Mouse (Mus musculus) c-Kit-negative CD71-positive TER-119-positive erythroid progenitor cells, embryonic 14.5 days (primary cell): ENCODE data around the gene Cfap97.
A peak's percentile ranks its signal among the peaks of the same experiment; 100 is the strongest.

Source experiments
- DNase-seq: peaks from one replicate; pipeline ENCODE4 v3.0.0-alpha.2; 2013; ENCODE audit warnings: low read depth, low spot score

Gene Cfap97

DNA sequence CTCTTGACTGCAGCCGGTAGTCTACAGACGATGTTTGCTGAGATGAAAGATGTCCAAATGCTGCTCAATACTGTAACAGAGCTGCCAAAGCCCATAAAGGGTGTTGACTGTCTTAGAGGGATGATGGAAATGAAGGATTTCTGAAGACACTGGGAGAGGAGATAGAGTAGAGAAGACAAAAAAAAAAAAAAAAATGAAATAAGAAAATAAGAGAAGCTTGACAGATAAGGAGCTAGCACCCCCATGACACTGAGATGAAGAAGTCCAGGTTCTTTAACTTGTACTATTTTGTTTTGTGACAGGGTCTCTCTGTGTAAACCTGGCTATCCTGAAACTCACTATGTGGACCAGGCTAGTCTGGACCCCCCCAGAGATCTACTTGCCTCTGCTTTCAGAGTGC lies 1.5 kb downstream of the Cfap97 start:
- no peak for DNase-seq

DNA sequence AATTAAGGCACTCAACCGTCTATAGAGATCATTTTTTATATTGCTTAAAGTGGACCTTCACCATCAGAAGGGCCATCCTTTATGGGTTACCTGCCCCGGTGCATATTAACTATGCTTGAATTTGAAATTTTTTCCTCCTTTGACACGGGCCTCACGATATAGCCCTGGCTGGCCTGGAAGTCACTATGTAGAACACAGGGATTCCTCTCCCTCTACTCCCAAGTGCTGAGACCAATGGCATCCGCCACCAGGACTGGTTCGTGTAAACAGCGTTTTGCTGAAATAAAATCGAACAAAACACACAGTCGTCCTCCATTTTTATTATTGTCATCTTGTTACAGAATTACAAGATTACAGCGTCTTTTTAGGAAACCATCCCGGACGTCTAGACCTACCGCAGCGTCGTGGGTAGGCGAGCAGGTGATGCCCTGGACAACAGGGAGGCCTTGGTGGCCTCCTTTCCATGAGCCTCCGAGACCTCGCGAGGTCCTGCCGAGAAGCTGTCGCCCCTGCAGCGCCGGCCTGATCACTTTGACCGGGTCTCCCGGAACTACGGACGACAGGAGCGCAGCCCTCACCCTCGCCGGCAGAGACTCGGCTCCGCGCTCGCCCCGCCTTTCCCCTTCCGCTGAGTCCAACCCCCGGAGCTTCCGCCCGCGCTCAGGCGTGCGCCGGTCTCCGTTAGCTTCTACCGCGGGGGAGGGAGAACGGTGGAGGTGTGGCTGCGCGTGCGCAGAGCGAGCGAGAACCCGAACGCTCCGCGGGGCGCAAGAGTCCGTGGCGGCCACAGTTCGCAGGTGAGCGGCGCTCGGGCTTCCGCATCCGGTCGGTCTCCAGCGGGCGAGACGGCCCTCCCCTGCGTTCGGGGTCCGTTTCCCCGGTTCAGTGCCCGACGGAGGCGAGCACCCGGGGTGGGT lies 11.6 kb downstream of the Cfap97 start:
- DNase-seq = peak; percentile 91

DNA sequence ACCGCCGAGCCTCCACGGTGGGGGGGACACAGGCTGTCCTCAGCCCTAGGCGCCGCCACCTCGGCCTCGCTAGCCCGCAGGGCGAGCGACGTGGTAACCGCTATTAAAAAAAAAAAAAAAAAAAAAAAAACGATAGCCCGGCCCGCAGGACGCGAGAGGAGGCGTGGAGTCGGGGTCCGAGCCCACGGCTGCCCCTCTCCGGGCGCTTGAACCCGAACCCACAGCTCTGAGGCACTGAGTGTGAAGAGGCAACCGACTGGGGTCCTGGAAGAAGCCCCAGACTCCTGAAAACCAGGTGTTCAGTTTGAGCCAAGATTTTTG lies 12.3 kb downstream of the Cfap97 start:
- no peak for DNase-seq

DNA sequence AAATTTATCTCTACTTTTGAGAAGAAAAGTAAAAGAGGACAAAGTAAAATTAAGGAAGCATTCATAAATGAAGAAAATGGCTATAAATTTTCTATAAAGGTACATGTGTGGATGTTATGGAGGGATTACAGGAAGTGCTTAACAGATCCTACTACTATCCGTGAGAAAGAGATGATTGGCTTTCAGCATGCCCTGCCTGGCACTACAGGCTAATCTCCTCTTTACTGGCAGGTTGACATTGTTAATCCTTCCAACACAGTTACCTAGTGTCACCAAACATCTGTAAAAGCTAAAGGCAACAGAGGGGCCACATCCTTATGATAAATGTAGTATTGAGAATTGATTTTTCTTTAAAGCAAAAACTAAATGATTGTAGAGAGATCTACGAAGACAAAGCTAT lies 22.1 kb downstream of the Cfap97 start:
- DNase-seq = no peak

DNA sequence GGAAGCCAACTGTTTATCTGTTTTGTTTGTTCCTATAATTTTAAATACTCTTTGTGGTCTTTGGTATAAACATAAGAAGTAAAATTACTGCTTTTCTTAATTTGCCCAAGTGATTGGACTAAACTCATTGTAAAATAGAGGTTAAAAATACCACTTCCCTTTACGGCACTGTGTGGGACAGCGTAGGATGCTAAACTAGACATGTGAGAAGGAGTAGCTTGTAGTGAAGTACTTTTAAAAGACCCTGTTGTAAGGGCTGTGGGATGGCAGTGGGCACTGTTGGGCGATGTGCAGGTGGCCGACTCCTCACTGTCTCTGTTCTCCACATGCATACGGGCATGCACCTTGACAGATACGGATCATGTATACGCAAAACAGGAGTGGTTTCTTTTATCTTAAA lies 28.6 kb downstream of the Cfap97 start:
- no peak for DNase-seq

DNA sequence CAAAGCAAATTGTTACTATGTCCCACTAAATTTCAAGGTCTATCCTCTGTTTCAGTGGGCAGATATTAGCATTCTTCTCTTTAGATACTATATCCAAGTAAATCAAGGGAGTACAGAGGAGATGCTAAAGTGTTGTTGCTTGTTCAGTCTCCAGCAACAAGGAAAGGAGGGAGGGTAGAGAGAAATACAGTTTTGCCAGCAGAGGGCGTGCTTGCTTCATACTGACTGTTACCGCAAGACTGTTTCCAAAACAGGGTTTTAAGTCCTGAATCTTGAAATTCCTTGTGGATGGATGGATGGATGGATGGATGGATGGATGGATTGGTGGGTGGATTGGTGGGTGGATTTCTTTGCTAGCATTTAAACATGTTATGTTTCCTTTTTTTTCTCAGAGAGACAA lies 33.8 kb downstream of the Cfap97 start:
- DNase-seq = peak; percentile 30

DNA sequence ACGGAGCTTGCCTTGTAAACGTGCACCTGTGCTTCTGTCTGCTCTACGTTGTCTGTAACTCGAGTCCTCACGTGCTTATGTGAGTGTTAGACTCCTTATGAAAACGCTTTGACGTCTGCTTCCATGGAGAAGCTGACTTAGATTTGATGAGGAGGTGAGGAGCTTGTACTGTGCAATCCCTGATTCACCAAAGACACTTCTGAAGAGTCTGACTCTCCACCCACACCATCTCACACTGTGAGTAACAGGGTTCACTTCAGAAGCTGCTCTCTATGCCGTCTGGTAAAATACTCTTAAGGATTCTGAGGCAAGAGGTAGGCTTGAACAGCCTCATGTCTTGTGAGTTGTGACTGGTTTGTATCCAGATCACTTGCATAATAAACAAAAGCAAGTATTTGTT lies 41.5 kb downstream of the Cfap97 start:
- DNase-seq = no peak

DNA sequence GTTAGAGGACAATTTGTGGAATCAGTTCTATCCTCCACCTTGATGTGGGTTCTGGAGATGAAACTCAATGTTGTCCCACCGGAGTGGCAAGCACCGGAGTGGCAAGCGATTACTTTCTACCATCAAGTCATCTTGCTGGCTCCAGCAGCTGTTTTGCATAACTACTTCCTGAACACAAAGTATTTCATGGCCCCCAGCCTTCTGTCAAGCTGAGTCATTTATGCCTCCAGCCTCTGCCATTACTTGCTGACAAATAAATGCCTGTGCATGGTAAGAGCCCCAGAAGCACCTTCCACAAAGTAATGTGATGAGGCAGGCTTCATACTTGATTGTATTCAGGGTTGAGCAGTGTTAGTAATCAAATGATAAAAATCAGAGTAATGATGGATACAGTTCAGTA lies 45.3 kb downstream of the Cfap97 start:
- no peak for DNase-seq

DNA sequence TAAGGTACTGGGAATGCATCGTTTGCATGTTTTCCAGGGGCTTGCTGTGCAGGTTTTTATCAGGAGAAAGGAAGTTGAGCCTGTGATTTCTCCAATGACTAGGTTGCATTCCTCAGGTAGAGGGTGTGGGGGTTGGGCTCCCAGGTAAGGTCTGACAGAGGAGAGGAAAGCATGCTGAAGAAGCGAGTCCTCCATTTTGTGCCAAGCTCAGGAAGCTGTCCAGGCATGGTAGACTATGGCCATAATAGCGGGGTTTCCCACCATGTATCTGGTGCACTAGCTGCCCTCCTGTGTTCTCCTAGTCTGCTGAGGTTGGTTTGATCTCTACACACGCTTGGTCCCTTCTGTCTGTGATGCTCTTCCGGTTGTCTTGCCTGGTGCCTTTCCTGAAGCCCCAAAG lies 46.1 kb downstream of the Cfap97 start:
- DNase-seq = no peak

DNA sequence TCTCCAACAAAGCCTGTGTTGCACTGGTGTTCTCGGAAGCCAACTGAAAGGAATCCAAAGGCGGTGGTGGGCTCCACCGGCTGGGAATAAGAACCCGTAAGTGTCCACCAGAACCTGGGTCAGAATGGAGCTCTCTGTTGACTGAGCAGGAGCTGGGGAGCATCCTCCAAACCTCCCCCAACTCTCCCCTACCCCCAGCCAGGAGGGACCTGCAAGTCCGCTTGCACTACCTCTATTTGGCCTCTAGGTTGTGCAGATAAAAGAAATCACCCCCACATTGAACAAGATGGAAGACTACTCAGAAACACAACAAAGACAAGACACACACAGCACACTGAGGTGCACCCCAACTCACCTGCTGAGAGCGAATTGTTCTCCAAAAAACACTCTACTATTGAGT lies 50.8 kb downstream of the Cfap97 start:
- DNase-seq = no peak

DNA sequence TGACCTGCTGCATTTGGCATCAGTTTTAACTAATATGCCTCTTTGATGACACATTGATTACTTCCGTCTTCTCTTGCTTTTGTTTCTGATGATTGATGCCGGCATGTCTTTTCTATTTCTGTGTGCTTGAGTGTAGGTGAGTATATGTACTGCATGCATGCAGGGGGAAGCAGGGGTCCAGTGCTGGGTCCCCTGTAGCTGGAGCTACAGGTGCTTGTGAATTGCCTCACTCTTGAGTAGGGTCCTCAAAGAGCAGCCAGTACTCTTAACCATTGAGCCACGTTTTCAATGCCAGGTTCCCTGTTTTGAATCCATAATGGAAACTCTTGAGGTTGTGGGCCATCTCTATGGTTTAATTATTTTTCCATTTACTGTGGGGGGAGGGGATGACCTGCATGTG lies 52.7 kb downstream of the Cfap97 start:
- DNase-seq = no peak

DNA sequence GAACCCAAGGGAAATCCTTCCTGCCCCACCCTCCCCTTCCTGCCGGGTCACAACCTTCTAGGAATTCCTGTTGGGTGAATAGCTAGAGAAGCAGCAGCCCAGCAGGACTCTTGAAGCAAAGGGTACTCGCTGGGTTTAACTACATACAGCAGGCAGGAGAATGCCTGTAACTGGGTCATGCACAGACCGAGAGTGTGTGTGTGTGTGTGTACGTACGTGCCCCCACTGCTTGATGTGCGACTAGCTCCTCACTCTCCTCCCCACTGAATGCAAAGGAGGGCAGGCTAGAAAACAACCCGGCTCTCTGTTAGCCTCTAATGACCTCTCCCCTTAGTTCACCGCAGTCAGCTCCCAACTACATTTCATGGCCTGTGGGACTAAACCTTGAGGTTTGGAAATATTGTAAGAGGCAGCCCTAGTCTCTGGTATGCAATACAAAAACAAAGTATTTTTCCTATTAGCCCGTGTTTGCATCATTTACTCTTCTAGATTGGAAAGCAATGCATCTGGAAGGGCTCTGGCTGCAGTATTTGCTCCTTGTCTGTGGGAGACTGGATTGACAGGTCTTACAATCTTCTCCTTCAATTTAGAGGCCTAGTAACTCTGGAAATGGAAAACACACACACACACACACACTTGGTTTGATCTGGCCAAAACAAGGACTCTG lies 53.5 kb downstream of the Cfap97 start:
- no peak for DNase-seq

DNA sequence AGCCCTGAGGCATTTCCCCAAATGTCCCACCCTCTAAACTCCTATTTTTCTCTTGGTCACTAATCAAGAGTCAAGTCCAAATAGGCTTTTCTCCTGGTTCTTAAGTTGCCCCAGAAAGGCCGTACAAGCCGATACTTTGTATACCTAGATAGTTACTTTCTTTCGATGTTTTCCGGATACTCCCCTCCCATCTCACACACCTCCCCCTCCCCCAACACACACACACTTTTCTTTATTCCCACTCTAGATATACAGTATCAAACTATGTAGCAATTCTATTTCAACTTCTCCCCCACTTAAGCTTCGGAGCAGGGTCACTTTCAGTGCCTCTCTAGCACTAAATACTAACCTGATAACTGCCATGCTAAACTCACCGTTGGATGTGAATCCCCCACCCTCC lies 54.5 kb downstream of the Cfap97 start:
- DNase-seq = no peak

DNA sequence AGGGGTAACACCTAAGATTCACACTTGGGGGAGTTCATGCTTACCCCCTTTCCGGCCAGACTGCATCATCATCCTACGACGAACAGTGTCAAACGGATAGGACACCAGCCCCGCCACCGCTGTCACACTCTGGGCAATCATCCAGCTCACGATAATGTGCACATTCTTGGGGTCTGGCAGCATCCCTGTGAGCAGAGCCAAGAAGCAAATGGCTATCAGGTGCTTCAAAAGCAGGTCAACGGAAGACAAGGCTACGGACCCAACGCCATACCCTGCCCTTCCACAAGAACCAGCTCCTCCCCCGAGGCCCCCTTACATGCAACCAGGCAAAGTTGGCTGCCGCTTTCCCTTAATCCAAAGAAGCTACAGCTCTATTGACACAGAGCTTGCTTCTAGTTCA lies 56.8 kb downstream of the Cfap97 start:
- DNase-seq = no peak

DNA sequence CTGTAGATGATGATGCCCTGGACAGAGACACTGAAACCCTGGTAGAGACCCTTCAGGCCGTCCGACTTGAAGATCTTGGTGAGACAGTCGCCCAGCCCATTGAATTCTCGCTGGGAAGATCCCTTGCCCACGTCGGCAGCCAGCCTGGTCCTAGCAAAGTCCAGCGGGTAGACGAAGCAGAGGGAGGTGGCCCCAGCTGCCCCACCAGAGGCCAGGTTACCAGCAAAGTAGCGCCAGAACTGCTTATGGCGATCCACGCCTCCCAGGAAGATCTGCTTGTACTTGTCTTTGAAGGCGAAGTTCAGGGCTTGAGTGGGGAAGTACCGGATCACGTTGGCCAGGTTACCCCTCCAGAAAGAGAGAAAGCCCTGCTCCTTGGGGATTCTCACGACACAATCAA lies 57.5 kb downstream of the Cfap97 start:
- no peak for DNase-seq

DNA sequence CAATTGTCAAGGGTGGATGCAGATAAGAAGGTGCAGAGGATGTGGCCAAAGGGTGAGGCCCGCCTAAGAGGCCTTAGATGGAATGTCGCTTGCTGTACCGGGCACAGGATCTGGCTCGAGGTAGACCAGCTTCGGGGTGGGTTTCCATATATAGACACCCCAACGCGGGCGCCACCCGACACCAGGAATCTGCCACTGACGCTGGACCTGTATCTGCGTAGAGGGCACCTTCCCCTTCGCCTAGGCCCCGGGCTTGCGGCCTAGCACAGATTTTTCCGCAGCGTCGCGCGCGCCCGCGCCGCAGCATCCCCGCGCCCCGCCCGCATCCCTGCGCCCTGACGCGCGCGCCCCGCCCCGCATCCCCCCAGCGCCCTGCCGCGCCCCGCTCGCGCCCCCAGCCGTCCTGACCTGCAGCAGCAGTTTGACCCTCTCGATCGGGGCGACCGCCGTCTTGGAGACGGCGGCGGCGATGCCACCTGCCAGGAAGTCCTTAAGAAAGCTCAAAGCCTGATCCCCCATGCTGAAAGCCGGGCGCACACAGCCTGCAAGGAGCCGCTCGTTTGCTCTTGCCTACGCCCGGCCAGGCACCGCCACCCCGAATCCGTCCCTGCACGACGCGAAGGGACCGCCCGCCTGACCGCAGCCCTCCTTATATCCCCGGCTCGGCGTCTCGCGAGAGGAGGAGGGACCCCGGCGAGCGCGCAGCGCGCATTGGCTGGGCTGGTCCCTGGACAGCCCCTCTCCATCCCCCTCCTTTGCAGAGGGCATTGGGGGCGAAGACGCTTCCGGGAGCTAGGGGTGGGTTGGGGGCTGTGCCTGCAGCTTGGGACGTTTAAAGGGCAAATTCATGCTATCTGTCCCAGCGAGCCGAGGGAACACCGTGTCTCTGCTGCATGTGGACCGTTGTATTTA lies 59.1 kb downstream of the Cfap97 start, which contains the start of gene Slc25a4:
TSS of gene Slc25a4 (minus strand) at position 881 of the 912 bp plus-strand sequence.
- no peak for DNase-seq

DNA sequence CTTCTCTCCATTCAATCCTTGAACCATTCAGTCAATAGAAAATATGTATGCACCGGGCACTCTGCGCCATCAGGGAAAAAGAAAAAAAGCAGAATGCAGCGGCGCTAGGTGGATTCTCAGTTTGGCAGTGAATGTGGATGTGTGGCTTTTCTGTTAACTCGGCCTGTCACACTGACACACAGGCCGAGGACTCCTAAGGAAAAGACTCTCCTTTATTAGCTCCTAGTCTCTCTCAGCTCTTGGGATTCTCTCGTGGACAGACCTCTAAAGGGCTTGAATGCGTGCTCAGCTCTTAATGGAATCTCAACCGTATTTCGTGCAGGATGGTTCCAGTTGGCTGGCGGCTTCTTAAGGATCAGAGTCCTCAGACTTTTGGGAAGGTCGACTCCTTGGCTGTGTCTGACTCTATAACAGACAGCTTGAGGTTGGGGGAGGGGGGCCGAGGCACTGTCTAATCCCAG lies 60.1 kb downstream of the Cfap97 start:
- DNase-seq = no peak

DNA sequence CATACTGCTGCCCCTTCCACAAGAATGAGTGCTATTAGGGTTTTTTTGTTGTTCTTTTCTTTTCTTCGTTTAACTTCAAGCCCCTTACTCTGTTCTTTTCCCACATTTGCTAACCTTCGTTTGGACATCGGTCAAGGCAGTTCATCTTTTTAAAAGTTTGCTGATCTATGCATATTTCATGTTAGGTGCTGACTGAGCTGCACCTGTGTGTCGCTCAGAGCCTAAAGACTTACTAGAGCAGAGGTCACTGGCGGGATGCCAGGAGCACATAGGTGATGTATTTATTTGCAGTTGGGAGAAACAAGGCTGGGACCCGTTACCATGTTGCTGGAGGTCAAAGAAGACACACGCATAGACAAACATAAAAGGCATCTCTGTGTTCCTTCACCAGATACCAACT lies 60.6 kb downstream of the Cfap97 start:
- no peak for DNase-seq

DNA sequence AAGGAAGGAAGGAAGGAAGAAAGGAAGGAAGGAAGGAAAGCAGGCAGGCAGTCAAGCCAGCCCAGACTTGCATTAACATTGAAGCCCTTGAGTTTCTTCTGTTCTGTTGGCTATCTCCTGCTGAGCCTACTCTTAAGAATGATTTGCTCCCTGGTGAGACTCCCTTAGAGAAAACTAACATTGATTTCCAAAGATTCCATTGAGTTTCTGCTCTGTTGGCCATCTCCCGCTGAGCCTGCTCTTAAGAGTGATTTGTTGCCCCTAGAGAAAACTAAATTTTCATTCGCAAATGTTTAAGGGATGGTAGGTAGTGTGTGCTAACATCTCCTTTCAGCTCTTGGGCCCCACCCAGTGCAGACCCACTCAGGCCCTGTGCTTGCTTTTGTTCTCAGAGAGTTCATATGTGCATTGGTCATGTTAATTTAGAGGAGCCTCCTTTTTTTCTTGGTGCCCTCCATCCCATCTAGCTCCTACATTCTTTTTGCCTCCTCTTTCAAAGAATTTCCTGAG lies 62.5 kb downstream of the Cfap97 start:
- no peak for DNase-seq

DNA sequence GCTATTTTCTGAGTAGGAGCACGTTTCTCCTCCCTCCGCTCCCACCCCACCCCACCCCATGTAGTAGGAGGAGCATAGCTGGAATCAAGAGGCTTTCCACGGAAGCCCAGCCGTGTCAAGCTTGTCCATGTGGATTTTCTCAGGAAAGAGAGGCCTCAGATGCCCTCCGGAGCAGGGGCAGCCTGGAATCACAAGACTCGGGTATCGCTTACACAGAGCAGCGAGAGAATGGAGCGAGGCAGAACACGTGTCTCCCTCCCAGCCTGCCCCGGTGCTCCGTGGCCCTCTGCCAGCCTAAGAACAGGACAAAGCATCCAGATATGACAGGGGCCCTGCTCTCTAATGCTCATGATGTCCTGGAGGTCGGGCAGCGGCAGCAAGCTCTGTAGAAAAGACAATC lies 65.3 kb downstream of the Cfap97 start:
- no peak for DNase-seq

DNA sequence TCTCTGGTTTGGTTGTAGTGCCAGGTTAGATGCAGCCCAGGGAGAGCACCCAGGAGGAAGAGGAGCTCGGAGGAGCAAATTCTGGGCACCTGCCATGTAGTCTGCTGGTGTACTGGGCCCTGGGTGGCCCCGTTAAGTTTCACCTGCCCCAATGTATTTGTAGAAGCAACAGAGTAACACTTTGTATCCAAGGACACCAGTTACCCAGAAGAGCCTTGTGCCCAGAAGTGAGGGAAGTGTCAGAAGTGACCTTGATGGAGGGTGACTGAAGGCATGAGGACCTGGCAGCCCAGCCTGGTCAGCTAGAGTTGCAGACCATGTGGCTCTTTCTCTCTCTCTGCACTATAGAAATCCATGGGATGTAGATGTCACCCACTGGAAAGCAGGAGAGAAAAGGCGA lies 69.0 kb downstream of the Cfap97 start:
- DNase-seq = no peak

DNA sequence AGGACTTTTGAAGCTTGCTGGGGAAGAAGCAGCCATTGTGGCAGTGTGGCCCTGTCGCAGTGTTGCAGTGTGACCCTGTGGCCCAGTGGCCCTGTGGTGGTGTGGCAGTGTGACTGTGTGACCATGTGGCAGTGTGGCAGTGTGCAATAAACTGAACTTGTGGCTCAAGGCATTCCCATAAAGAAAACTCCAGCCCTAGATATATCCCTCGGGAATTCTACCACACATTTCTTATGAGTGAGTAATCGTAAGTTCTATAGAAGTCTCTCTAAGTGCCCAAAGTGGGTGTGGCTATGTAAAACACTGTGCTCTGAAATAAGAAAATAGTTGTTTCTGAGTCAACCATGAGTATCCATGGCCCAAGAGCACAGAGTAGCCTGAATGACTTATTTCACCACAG lies 73.9 kb downstream of the Cfap97 start:
- DNase-seq = no peak
